Mouse (Mus musculus) spleen, adult 2 months (tissue): Measurements from ENCODE around the gene Clec16a. TPM values are rescaled to one million over a fixed set of nuclear protein-coding genes. Genes with fewer than 3 reads are reported as not detected.

Experiments used
- DNase-seq, 2 experiments: peaks; one replicate each; pipeline versions ENCODE4 v3.0.0 to v3.0.0-alpha.2; 2012 to 2021; ENCODE audit warnings: low spot score in 2 of 2, low read depth in 1 of 2
- H3K27ac ChIP-seq: fragments of 200-500 bp; 2 replicates; pipeline ENCODE4 v1.5.1; 2012; ENCODE audit warnings: low read length, inconsistent platforms; ENCODE audit not compliant: insufficient read depth
- H3K27me3 ChIP-seq: fragments of 200-500 bp; 2 replicates; pipeline ENCODE4 v1.6.1; 2012; ENCODE audit warnings: mild to moderate bottlenecking, moderate library complexity, low read length, inconsistent platforms; ENCODE audit not compliant: control insufficient read depth, insufficient read depth
- H3K36me3 ChIP-seq: fragments of 200-500 bp; 2 replicates; pipeline ENCODE4 v1.6.1; 2012; ENCODE audit warnings: mild to moderate bottlenecking, low read length, inconsistent platforms; ENCODE audit not compliant: control insufficient read depth, insufficient read depth
- H3K4me1 ChIP-seq: fragments of 200-500 bp; 2 replicates; pipeline ENCODE4 v1.6.1; 2011; ENCODE audit warnings: inconsistent platforms; ENCODE audit not compliant: control insufficient read depth, insufficient read depth, insufficient read length
- H3K4me3 ChIP-seq: fragments of 200-500 bp; 2 replicates; pipeline ENCODE4 v1.5.1; 2011; ENCODE audit warnings: mild to moderate bottlenecking, inconsistent platforms; ENCODE audit not compliant: insufficient read depth, insufficient read length; ENCODE audit errors: extremely low read depth
- CTCF ChIP-seq: fragments of 200-500 bp; IDR thresholded peaks from 2 replicates; pipeline ENCODE4 v1.5.1; 2011; ENCODE audit warnings: mild to moderate bottlenecking, inconsistent platforms; ENCODE audit not compliant: insufficient read depth, insufficient read length, insufficient replicate concordance; ENCODE audit errors: extremely low read depth
- POLR2A ChIP-seq: fragments of 200-500 bp; IDR thresholded peaks from 2 replicates; pipeline ENCODE4 v1.6.1; 2011; ENCODE audit warnings: low read depth, low read length, inconsistent platforms
- WGBS: fragments of 180-500 bp; shearing (Covaris S2); methylation state at CpG from one replicate; pipeline ENCODE4 v1.1.7; 2018; 5-methylcytosine and 5-hydroxymethylcytosine counted together
- polyA plus RNA-seq: library from polyadenylated mRNA; depleted of rRNA; stranded (reverse); fragments of >200 nt; gene quantifications from 2 replicates; pipeline ENCODE4 v1.2.3, GENCODE M21; 2012

Clec16a gene
- polyA plus RNA-seq, 1 experiment: 8.2 TPM

GRCm38 (mm10) chr16:10668991-10669703 is 124.0 kb downstream of the Clec16a start:
- Histone ChIP-seq H3K4me3 (no peak overlapping the region), H3K27ac (no peak overlapping the region), H3K4me1 (peaks cover 6% of the 10 kb centered on the region; the same call in 1 of the 2 replicates), H3K36me3 (no peaks in the 10 kb centered on the region), H3K27me3 (no peaks in the 10 kb centered on the region)
- DNase-seq: peak in 1 of 2 experiments; percentile 50
- 67% methylated on average over 7 of the region's 7 CpGs for WGBS
- TF ChIP-seq CTCF (no peak), POLR2A (no peak)

GRCm38 (mm10) chr16:10669936-10670335 is 124.8 kb downstream of the Clec16a start:
- Histone ChIP-seq H3K27ac (no peak overlapping the region), H3K4me1 (peaks cover 6% of the 10 kb centered on the region; the same call in 1 of the 2 replicates)

GRCm38 (mm10) chr16:10672490-10672889 is 127.4 kb downstream of the Clec16a start:
- no peak overlapping the region for H3K27ac ChIP-seq
- H3K36me3 ChIP-seq: no peaks in the 10 kb centered on the region
- H3K4me3 ChIP-seq: no peak overlapping the region
- DNase-seq: no peak
- TF ChIP-seq POLR2A (no peak), CTCF (no peak)
- peaks cover 4% of the 10 kb centered on the region; the same call in 1 of the 2 replicates for H3K4me1 ChIP-seq
- H3K27me3 ChIP-seq: no peaks in the 10 kb centered on the region

More at GRCm38 (mm10) chr16:10669936-10670335, 124.8 kb downstream of the Clec16a start:
- Histone ChIP-seq H3K4me3 (no peak overlapping the region), H3K27me3 (no peaks in the 10 kb centered on the region), H3K36me3 (no peaks in the 10 kb centered on the region)
- no peak for TF ChIP-seq CTCF
- no peak for TF ChIP-seq POLR2A
- WGBS: 77% methylated on average over 3 of the region's 3 CpGs
- no peak for DNase-seq

GRCm38 (mm10) chr16:10674020-10674419 is 128.9 kb downstream of the Clec16a start:
- H3K27ac ChIP-seq: no peak overlapping the region
- no peaks in the 10 kb centered on the region for H3K36me3 ChIP-seq
- 82% methylated on average over 2 of the region's 2 CpGs for WGBS
- DNase-seq: no peak
- H3K4me3 ChIP-seq: no peak overlapping the region
- TF ChIP-seq CTCF: no peak
- no peak for TF ChIP-seq POLR2A
- no peaks in the 10 kb centered on the region; the same call in 1 of the 2 replicates for H3K4me1 ChIP-seq
- H3K27me3 ChIP-seq: no peaks in the 10 kb centered on the region

GRCm38 (mm10) chr16:10674957-10675356 is 129.8 kb downstream of the Clec16a start:
- 93% methylated on average over 2 of the region's 2 CpGs for WGBS
- no peak overlapping the region for H3K27ac ChIP-seq
- no peak for TF ChIP-seq POLR2A
- TF ChIP-seq CTCF: no peak
- no peaks in the 10 kb centered on the region for H3K27me3 ChIP-seq
- H3K36me3 ChIP-seq: no peaks in the 10 kb centered on the region
- H3K4me1 ChIP-seq: no peaks in the 10 kb centered on the region
- H3K4me3 ChIP-seq: no peak overlapping the region
- no peak for DNase-seq

- Histone ChIP-seq H3K27me3 (no peaks in the 10 kb centered on the region), H3K4me1 (no peaks in the 10 kb centered on the region), H3K27ac (no peak overlapping the region), H3K4me3 (no peak overlapping the region), H3K36me3 (no peaks in the 10 kb centered on the region)
- WGBS: 88% methylated on average over 1 of the region's 1 CpGs
- TF ChIP-seq CTCF (no peak), POLR2A (no peak)
- DNase-seq: no peak
These were observed 130.5 kb downstream of the Clec16a start for GRCm38 (mm10) chr16:10675612-10676011.

- H3K4me1 ChIP-seq: no peaks in the 10 kb centered on the region
- no peak for TF ChIP-seq POLR2A
- TF ChIP-seq CTCF: no peak
- no peaks in the 10 kb centered on the region for H3K27me3 ChIP-seq
- WGBS: 36% methylated on average over 3 of the region's 3 CpGs
- no peak for DNase-seq
- no peak overlapping the region for H3K4me3 ChIP-seq
- no peaks in the 10 kb centered on the region for H3K36me3 ChIP-seq
- no peak overlapping the region for H3K27ac ChIP-seq
These were observed 131.4 kb downstream of the Clec16a start for GRCm38 (mm10) chr16:10676461-10677066.
